Mouse (Mus musculus): ENCODE measurements around the gene Mdga1. TPM values are rescaled to one million over a fixed set of nuclear protein-coding genes. Genes with fewer than 3 reads are reported as not detected.

The Mdga1 gene
- polyA plus RNA-seq, 1 experiment from 2014 or later = 1.9 TPM

DNA sequence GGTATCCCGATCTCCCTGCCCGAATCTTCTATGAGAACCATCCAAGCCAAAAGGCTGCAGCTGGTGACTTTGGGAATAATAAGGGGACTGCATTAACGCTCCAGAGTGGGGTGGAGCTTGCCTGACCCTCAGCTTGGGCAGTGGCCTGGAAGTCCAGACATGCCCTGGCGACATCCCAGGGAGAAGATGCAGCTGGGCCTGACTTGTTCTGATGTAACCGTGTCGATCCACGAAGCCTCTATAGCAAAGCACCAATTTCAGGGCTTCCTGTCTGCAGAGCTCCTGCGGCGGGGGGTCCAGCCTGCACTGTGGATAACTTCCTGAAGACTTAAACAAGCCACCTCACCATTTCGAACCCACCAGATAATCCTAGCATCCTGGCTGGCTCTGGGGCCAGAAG is 90.9 kb downstream of the Mdga1 start:
- H3K9me3 ChIP-seq (replicated peaks; ENCODE audit: control insufficient read depth, low read length) = no peaks in the 10 kb centered on the region
- ATAC-seq (ENCODE audit: low read depth) = no peak
- H3K4me2 ChIP-seq (ENCODE audit: low read depth, low read length) = no peak overlapping the region
- H3K9ac ChIP-seq (ENCODE audit: low read depth, low read length) = no peak overlapping the region
- H3K27me3 ChIP-seq (ENCODE audit: control insufficient read depth, insufficient read depth, low read depth, low read length) = peaks cover 9% of the 10 kb centered on the region
- no peaks in the 10 kb centered on the region for H3K36me3 ChIP-seq (ENCODE audit: control insufficient read depth, insufficient read depth)
- WGBS (ENCODE audit: insufficient replicate concordance) = 83% methylated on average over 10 of the region's 10 CpGs
- no peak overlapping the region for H3K27ac ChIP-seq (ENCODE audit: low read length)
- peaks cover 10% of the 10 kb centered on the region for H3K4me1 ChIP-seq (ENCODE audit: control insufficient read depth, low read depth, low read length)
- no peak overlapping the region for H3K4me3 ChIP-seq (ENCODE audit: low read depth, low read length)

DNA sequence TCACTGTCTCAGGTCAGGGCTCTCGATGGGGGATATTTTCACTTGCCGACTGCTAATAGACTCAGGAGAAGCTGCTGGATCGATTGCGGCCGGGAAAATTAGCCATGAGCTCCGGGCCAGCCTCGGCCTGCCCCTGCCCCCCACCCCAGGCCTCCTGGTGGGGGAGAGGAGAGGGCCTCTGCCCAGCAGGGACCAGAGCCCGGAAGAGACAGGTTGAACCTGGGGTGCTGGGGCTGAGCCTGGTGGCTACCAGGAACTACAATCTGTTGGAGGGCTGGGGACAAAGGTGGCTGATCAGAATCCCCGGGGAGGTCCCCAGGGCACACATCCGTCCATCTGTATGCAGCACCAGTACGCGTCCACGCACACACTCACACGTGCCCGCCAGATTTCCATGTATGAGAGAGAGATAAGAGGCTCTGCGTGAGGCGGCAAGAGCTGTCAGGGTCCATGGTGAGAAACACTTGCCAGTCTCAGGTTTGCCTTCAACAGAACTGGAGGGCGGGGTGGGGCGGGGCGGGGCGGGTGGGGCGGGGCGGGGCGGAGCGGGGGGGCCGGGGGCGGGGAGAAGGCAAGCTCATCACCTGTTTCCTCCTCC is 95.7 kb downstream of the Mdga1 start:
- Histone ChIP-seq H3K9ac (ENCODE audit: low read depth, low read length) (no peak overlapping the region), H3K4me3 (ENCODE audit: low read depth, low read length) (no peak overlapping the region), H3K9me3 (replicated peaks; ENCODE audit: control insufficient read depth, low read length) (no peaks in the 10 kb centered on the region), H3K27me3 (ENCODE audit: control insufficient read depth, insufficient read depth, low read depth, low read length) (no peaks in the 10 kb centered on the region; the same call in 1 of the 2 replicates), H3K4me2 (ENCODE audit: low read depth, low read length) (peak overlapping the region; percentile 43; the same call in 1 of the 2 replicates), H3K27ac (ENCODE audit: low read length) (no peak overlapping the region), H3K36me3 (ENCODE audit: control insufficient read depth, insufficient read depth) (no peaks in the 10 kb centered on the region), H3K4me1 (ENCODE audit: control insufficient read depth, low read depth, low read length) (peaks cover 14% of the 10 kb centered on the region)
- ATAC-seq (ENCODE audit: low read depth) = peak; percentile 55; the same call in 1 of the 2 replicates
- 18% methylated on average over 27 of the region's 27 CpGs for WGBS (ENCODE audit: insufficient replicate concordance)

DNA sequence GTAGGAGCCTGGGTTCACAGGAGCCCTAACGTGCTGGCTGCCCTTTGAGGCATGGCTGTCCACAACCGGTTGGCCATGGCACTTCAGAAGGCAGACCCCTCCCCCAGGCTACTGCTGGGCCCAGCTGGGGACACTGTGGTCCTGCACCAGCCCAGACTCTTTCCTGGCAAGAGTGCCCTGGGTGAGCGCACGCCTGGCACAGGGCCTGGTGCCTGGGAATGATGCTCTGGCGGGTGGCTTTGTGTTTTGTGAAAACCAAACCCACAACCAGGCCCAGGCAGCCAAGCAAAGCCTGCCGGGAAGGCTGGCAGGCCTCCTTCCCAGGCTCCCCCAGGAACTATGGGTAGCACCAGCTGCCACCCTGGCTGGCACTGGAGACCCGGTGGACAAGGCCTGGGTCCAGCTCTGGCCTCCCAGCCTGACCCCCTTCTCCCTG is 96.3 kb downstream of the Mdga1 start:
- no peak for ATAC-seq (ENCODE audit: low read depth)

DNA sequence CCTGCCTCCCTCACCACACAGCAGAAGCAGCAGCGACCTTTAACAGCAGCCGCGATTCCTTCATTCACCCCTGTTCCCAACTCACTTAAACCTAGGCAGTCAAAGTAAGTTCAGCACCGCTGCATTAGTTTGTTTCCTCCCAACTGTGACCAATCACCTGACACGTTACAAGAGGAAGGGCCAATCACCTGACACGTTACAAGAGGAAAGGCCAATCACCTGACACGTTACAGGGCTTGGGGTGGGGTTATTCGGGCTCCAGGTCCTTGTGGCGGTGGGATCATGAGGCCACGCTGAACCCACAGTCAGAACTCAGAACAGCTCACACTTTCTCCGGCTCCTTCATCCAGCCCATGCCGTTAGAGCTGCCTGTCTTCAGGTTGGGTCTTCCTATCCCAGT is 99.6 kb downstream of the Mdga1 start:
- Histone ChIP-seq H3K9me3 (replicated peaks; ENCODE audit: control insufficient read depth, low read length) (no peaks in the 10 kb centered on the region), H3K9ac (ENCODE audit: low read depth, low read length) (no peak overlapping the region), H3K4me3 (ENCODE audit: low read depth, low read length) (no peak overlapping the region), H3K4me1 (ENCODE audit: control insufficient read depth, low read depth, low read length) (peaks cover 18% of the 10 kb centered on the region), H3K27ac (ENCODE audit: low read length) (no peak overlapping the region), H3K27me3 (ENCODE audit: control insufficient read depth, insufficient read depth, low read depth, low read length) (no peaks in the 10 kb centered on the region; the same call in 1 of the 2 replicates), H3K4me2 (ENCODE audit: low read depth, low read length) (no peak overlapping the region), H3K36me3 (ENCODE audit: control insufficient read depth, insufficient read depth) (no peaks in the 10 kb centered on the region)
- WGBS (ENCODE audit: insufficient replicate concordance) = 77% methylated on average over 12 of the region's 12 CpGs
- ATAC-seq (ENCODE audit: low read depth) = no peak

More for the DNA sequence above, 96.3 kb downstream of the Mdga1 start:
- Histone ChIP-seq H3K4me2 (ENCODE audit: low read depth, low read length) (no peak overlapping the region), H3K27me3 (ENCODE audit: control insufficient read depth, insufficient read depth, low read depth, low read length) (no peaks in the 10 kb centered on the region; the same call in 1 of the 2 replicates), H3K9me3 (replicated peaks; ENCODE audit: control insufficient read depth, low read length) (no peaks in the 10 kb centered on the region), H3K27ac (ENCODE audit: low read length) (no peak overlapping the region), H3K9ac (ENCODE audit: low read depth, low read length) (no peak overlapping the region), H3K4me1 (ENCODE audit: control insufficient read depth, low read depth, low read length) (peaks cover 14% of the 10 kb centered on the region), H3K36me3 (ENCODE audit: control insufficient read depth, insufficient read depth) (no peaks in the 10 kb centered on the region), H3K4me3 (ENCODE audit: low read depth, low read length) (no peak overlapping the region)
- WGBS (ENCODE audit: insufficient replicate concordance) = 80% methylated on average over 7 of the region's 7 CpGs

DNA sequence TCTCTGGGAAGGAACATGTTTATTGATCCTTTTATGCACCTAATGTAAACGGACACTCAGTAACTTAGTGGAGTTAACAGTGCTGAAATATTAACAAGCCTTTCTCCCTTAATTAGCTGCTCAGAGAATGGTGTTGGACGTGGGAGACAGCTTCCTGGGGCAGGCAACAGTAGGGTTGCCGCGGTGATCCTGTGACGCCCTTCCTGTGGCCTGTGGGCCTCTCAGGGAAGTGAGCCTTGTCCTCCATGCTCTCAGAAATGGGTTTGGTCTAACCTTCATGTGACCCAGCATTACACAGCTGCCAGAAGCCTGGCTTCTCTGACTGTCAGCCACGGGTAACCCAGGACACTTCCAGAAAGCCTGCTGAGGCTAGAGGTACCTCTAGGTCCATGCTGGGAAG is 104.0 kb downstream of the Mdga1 start:
- H3K9me3 ChIP-seq (replicated peaks; ENCODE audit: control insufficient read depth, low read length) = no peaks in the 10 kb centered on the region
- WGBS (ENCODE audit: insufficient replicate concordance) = 28% methylated on average over 6 of the region's 6 CpGs
- H3K36me3 ChIP-seq (ENCODE audit: control insufficient read depth, insufficient read depth) = no peaks in the 10 kb centered on the region

DNA sequence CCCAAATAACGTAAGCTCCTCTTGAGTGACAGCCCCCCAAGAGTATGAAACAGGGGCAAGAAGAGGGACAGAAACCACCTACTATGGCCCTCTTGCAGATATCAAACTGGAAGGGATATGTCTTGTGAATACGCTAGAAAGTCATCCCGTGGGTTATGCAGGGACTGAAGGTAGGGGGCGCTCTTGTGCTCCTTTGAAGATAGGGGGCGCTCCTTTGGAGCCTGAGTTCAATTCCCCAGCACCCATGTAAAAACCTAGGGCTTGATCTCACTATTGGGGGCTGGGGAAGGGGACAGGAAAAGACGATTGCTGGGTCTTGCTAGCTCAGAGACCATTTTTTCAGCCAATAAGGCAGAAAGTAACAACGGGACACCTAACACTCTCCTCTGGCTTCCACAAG is 105.4 kb downstream of the Mdga1 start:
- 54% methylated on average over 7 of the region's 7 CpGs for WGBS (ENCODE audit: insufficient replicate concordance)
- no peak overlapping the region for H3K27ac ChIP-seq (ENCODE audit: low read length)

More for the DNA sequence above, 104.0 kb downstream of the Mdga1 start:
- H3K27ac ChIP-seq (ENCODE audit: low read length) = no peak overlapping the region
- no peaks in the 10 kb centered on the region for H3K27me3 ChIP-seq (ENCODE audit: control insufficient read depth, insufficient read depth, low read depth, low read length)
- H3K4me1 ChIP-seq (ENCODE audit: control insufficient read depth, low read depth, low read length) = peaks cover 16% of the 10 kb centered on the region
- H3K9ac ChIP-seq (ENCODE audit: low read depth, low read length) = no peak overlapping the region
- H3K4me2 ChIP-seq (ENCODE audit: low read depth, low read length) = no peak overlapping the region
- no peak overlapping the region for H3K4me3 ChIP-seq (ENCODE audit: low read depth, low read length)
- ATAC-seq (ENCODE audit: low read depth) = no peak

DNA sequence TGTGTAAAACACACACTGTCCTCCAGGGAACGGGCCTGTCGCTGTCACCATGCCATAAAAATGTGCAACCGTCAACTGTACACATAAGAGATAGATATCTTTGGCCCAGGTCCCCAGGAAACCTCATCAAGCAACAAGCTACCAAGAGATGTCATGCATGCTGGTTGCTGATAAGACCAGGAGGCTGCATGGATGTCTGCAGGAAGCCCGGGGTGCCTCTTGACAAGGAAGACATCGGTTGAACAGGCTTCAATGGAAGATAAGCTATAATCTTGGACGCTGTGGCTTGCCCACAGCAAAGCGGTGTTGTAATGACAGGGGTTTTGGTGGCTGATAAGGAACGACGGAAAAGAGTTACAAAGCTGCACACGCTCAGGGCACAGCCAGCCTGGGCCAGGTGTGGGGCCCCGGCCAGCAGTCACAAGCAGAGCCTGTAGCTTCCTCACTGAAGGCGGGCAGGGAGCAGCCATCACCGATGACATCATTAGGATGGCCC is 110.1 kb downstream of the Mdga1 start:
- Histone ChIP-seq H3K9me3 (replicated peaks; ENCODE audit: control insufficient read depth, low read length) (no peaks in the 10 kb centered on the region), H3K27me3 (ENCODE audit: control insufficient read depth, insufficient read depth, low read depth, low read length) (no peaks in the 10 kb centered on the region), H3K4me3 (ENCODE audit: low read depth, low read length) (no peak overlapping the region), H3K4me1 (ENCODE audit: control insufficient read depth, low read depth, low read length) (peaks cover 70% of the 10 kb centered on the region), H3K27ac (ENCODE audit: low read length) (peak overlapping the region; percentile 94), H3K4me2 (ENCODE audit: low read depth, low read length) (peak overlapping the region; percentile 47), H3K36me3 (ENCODE audit: control insufficient read depth, insufficient read depth) (no peaks in the 10 kb centered on the region), H3K9ac (ENCODE audit: low read depth, low read length) (peak overlapping the region; percentile 45)
- 12% methylated on average over 13 of the region's 13 CpGs for WGBS (ENCODE audit: insufficient replicate concordance)
- ATAC-seq (ENCODE audit: low read depth) = peak; percentile 93

More for the DNA sequence above, 105.4 kb downstream of the Mdga1 start:
- Histone ChIP-seq H3K36me3 (ENCODE audit: control insufficient read depth, insufficient read depth) (no peaks in the 10 kb centered on the region), H3K9me3 (replicated peaks; ENCODE audit: control insufficient read depth, low read length) (no peaks in the 10 kb centered on the region), H3K27me3 (ENCODE audit: control insufficient read depth, insufficient read depth, low read depth, low read length) (no peaks in the 10 kb centered on the region), H3K4me2 (ENCODE audit: low read depth, low read length) (no peak overlapping the region), H3K9ac (ENCODE audit: low read depth, low read length) (no peak overlapping the region), H3K4me1 (ENCODE audit: control insufficient read depth, low read depth, low read length) (peaks cover 29% of the 10 kb centered on the region), H3K4me3 (ENCODE audit: low read depth, low read length) (no peak overlapping the region)
- no peak for ATAC-seq (ENCODE audit: low read depth)

DNA sequence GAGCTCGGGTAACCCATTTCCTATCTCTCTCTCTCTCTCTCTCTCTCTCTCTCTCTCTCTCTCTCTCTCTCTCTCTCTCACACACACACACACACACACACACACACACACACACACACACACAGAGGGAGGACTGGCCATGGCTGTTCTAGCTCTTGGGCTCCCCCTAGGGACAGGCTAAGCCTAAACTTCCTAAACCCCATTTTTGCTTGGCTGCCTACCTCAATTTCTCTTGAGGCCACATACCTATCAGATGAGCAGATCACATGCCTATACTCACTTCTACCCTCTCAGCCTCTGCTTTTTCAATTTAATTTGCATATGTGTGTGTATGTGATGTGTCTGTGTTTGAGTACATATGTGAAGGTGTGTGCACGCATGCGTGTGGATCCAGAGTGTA is 111.1 kb downstream of the Mdga1 start:
- 72% methylated on average over 3 of the region's 3 CpGs for WGBS (ENCODE audit: insufficient replicate concordance)

More for the DNA sequence above, 111.1 kb downstream of the Mdga1 start:
- Histone ChIP-seq H3K4me3 (ENCODE audit: low read depth, low read length) (no peak overlapping the region), H3K36me3 (ENCODE audit: control insufficient read depth, insufficient read depth) (no peaks in the 10 kb centered on the region), H3K27ac (ENCODE audit: low read length) (peak overlapping the region; percentile 94), H3K27me3 (ENCODE audit: control insufficient read depth, insufficient read depth, low read depth, low read length) (no peaks in the 10 kb centered on the region), H3K4me2 (ENCODE audit: low read depth, low read length) (peak overlapping the region; percentile 47), H3K9me3 (replicated peaks; ENCODE audit: control insufficient read depth, low read length) (no peaks in the 10 kb centered on the region), H3K4me1 (ENCODE audit: control insufficient read depth, low read depth, low read length) (peaks cover 78% of the 10 kb centered on the region), H3K9ac (ENCODE audit: low read depth, low read length) (peak overlapping the region; percentile 32)
- no peak for ATAC-seq (ENCODE audit: low read depth)
